Mouse (Mus musculus) hindbrain, embryonic 15.5 days (tissue): ENCODE measurements at regions not wholly inside any gene's neighbourhood (a gene's known extent, or its start where the extent isn't known, plus 50 kb on each side); places are given as distances from the start of the nearest gene placed in this dataset.

Experiments used
- ATAC-seq: fragments of 200-750 bp; cut with Nextera tagmentation; 2 replicates; pipeline ENCODE4 v1.8.0; 2017; ENCODE audit warnings: low read depth, moderate number of reproducible peaks, moderate TSS enrichment; ENCODE audit not compliant: low FRiP score
- H3K27ac ChIP-seq: fragments of 300-500 bp; sonication (generic); replicated peaks from 2 replicates; pipeline ENCODE4 v1.5.1; 2015; ENCODE audit warnings: mild to moderate bottlenecking, inconsistent platforms
- H3K27me3 ChIP-seq: fragments of 300-500 bp; sonication (generic); 2 replicates; pipeline ENCODE4 v1.6.1; 2015; ENCODE audit warnings: control low read depth, inconsistent platforms
- H3K36me3 ChIP-seq: fragments of 300-500 bp; sonication (generic); 2 replicates; pipeline ENCODE4 v1.6.1; 2015; ENCODE audit warnings: control low read depth, inconsistent platforms
- H3K4me1 ChIP-seq: fragments of 300-500 bp; sonication (generic); replicated peaks from 2 replicates; pipeline ENCODE4 v1.6.1; 2015; ENCODE audit warnings: control low read depth, inconsistent platforms
- H3K4me2 ChIP-seq: fragments of 300-500 bp; sonication (generic); 2 replicates; pipeline ENCODE4 v1.6.1; 2015; ENCODE audit warnings: moderate library complexity, mild to moderate bottlenecking, inconsistent platforms
- H3K4me3 ChIP-seq: fragments of 300-500 bp; sonication (generic); 2 replicates; pipeline ENCODE4 v1.5.1; 2015; ENCODE audit warnings: mild to moderate bottlenecking, inconsistent platforms
- H3K9ac ChIP-seq: fragments of 300-500 bp; sonication (generic); 2 replicates; pipeline ENCODE4 v1.6.1; 2015; ENCODE audit warnings: inconsistent platforms
- H3K9me3 ChIP-seq: fragments of 300-500 bp; sonication (generic); 2 replicates; pipeline ENCODE4 v1.6.1; 2016; ENCODE audit warnings: control low read depth, inconsistent platforms
- WGBS: fragments of 180-500 bp; shearing (Covaris S2); methylation state at CpG from one replicate; pipeline ENCODE4 v1.1.7; 2015; 5-methylcytosine and 5-hydroxymethylcytosine counted together

DNA sequence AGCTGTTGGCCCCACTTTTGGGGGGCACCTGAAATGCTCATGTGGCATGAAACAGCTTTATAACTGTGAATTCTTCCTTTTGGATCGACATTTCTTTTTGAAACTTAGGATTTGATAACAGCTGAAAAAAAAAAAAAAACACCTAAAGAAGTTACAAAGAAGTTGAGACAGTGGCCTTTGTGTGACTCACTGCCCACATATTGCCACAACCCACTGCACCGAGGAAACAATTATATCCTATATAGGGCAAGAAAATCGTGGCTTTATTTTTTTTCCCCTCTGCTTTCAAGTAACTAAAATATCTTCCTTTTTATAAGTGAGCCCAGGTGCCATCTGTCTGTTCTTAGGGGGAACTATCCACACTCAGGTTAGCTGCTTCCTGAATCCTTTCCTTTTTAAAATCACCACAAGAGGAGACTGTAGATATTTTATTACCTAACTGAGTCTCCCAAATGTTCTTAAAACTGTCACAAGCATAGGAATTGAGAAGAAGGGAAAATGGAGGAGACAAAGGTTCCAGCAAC lies 104.8 kb upstream of the Adra1d start:
- Histone ChIP-seq H3K27me3 (no peaks in the 10 kb centered on the region), H3K4me2 (no peak overlapping the region), H3K36me3 (no peaks in the 10 kb centered on the region), H3K4me3 (no peak overlapping the region), H3K4me1 (no peaks in the 10 kb centered on the region), H3K27ac (no peak overlapping the region), H3K9me3 (no peaks in the 10 kb centered on the region), H3K9ac (no peak overlapping the region)
- no peak for ATAC-seq
- 78% methylated on average over 3 of the region's 3 CpGs for WGBS

DNA sequence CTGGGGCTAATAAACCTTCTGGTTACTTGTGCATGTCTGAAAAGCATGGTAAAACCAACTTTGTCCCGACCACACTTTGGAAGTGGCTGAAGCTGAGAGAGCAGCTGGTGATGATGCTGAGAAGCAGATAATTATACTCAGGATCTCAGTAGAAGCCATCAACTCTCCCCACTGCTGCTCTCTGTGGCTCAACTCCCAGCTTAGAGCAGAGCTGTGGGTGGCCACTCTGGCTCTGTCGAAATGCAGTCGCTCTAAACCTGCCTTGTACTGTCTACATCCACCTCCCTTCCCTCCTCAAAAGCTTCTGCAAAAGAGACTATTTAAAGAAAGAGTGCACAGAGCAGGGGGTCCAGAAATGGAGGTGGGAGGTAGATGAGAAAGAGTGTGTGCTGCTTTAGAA lies 102.5 kb upstream of the Adra1d start:
- WGBS = 78% methylated on average over 3 of the region's 3 CpGs
- no peaks in the 10 kb centered on the region for H3K9me3 ChIP-seq
- ATAC-seq = no peak
- H3K9ac ChIP-seq = no peak overlapping the region
- no peak overlapping the region for H3K27ac ChIP-seq
- no peak overlapping the region for H3K4me2 ChIP-seq
- no peaks in the 10 kb centered on the region for H3K27me3 ChIP-seq
- H3K36me3 ChIP-seq = no peaks in the 10 kb centered on the region
- no peaks in the 10 kb centered on the region for H3K4me1 ChIP-seq
- no peak overlapping the region for H3K4me3 ChIP-seq

DNA sequence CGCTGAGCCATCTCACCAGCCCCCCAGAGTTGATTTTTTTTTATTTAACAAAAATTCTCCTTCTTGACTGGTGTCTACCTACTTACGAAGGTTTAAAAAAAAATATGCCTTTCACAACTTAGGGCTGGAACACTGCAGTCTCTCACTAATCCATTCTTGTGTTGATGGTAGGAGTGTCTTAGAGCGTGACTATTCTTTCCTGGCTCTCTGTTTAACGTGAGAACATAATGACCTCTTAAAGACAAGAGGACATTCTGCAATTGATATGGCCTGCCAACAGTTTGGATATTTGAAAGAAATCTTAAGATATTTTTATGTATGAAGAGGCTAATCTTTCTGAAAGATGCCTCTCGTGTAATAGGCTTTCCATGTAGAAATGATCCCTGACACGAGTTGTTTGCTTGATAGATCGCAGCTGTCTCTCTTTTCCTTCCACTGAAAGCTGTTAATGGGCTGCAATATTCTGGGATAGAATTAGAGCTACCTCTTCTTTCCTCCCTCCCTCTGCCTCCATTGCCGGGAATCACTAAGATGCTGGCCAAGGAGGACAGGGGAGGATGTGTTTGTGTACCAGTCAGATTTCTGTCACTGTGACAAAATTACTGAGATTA lies 101.2 kb upstream of the Adra1d start:
- whole genome bisulfite sequencing = 86% methylated on average over 8 of the region's 8 CpGs
- H3K36me3 ChIP-seq = no peaks in the 10 kb centered on the region
- no peak overlapping the region for H3K4me3 ChIP-seq
- no peaks in the 10 kb centered on the region for H3K9me3 ChIP-seq
- H3K9ac ChIP-seq = no peak overlapping the region
- no peaks in the 10 kb centered on the region for H3K4me1 ChIP-seq
- no peak overlapping the region for H3K4me2 ChIP-seq
- H3K27ac ChIP-seq = no peak overlapping the region
- no peaks in the 10 kb centered on the region for H3K27me3 ChIP-seq
- ATAC-seq = no peak

DNA sequence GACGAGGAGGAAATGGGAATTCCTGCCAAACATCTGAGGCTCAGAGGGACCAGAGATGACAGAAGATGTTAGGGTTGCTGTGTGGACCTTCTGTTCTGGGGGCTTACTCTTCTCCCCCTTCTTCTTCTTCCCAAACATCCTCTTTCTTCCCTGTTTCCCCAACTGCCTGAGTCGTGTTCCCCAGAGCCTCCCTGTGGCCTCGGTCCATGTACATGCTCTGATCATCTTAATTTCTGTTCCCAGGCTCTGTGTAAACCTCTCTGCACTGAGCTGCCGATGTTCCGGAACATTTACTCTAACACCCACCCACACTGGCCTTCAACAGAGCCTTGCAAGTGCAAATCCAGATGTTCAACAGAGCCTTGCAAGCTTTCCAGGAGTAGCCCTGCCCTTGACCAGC lies 90.1 kb upstream of the Adra1d start:
- ATAC-seq = no peak

DNA sequence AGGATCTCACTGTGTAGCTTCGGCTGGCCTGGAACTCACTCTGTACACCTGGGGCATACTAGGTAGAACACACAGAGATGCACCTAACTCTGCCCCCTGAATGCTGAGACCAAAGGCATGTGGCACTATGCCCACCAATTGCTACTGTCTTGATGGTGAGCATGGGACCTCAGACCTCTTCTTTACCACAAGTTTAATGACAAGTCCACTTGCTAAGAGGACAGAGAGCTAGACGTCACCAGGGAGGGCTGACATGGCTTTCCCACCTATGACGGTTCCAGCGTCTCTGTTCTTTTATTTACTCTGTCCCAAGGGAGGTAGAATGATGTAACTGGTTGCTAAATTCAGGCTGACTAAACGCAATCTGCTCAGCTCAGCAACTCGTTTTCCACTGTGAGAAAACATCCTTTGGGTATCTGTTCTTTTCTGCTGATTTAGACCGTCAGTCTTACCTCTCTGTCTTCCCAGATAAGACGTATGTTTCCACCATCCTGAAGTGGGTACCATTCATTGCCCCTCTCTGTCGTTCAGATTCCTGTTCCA lies 88.6 kb upstream of the Adra1d start:
- no peaks in the 10 kb centered on the region for H3K4me1 ChIP-seq
- no peaks in the 10 kb centered on the region for H3K36me3 ChIP-seq
- H3K27ac ChIP-seq = no peak overlapping the region
- no peak overlapping the region for H3K9ac ChIP-seq
- no peak overlapping the region for H3K4me2 ChIP-seq
- no peaks in the 10 kb centered on the region for H3K27me3 ChIP-seq
- 69% methylated on average over 9 of the region's 9 CpGs for WGBS
- ATAC-seq = no peak
- H3K4me3 ChIP-seq = no peak overlapping the region
- no peaks in the 10 kb centered on the region for H3K9me3 ChIP-seq

More for the DNA sequence above, 90.1 kb upstream of the Adra1d start:
- H3K4me2 ChIP-seq = no peak overlapping the region
- no peaks in the 10 kb centered on the region for H3K4me1 ChIP-seq
- H3K27ac ChIP-seq = no peak overlapping the region
- H3K9ac ChIP-seq = no peak overlapping the region
- no peaks in the 10 kb centered on the region for H3K27me3 ChIP-seq
- 80% methylated on average over 5 of the region's 5 CpGs for WGBS
- H3K9me3 ChIP-seq = no peaks in the 10 kb centered on the region
- H3K36me3 ChIP-seq = no peaks in the 10 kb centered on the region
- H3K4me3 ChIP-seq = no peak overlapping the region

DNA sequence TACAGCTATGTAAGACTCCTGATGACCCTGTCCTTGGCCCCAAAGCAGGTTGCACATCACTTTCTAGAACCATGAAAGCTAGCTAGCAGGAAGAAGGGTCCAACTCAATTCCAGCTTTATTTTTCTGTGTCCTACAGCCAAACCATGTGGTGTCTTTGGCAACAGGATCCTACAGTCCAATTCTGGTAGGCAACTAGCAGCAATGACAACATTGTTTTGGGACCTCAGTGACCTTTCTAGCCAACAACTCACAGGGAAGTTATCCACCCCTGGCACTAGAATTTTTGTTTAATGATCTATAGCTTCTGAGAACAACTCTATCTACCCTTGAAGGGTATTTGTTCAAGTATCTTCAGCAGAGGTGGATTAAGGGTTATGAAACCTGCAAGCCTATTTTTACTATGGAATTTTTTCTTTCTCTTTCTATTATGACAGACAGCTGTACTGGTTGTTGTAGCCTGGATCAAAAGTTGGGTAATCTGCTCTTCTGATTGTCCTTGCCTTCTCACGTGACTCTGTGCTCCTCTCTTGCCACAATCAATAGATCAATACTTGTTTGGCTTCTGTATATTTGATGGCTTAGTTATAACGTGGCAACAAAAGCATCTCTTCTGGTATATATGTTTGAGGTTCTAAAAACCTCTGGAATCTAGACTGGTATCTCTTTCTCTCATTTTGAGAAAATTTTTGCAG lies 82.2 kb upstream of the Adra1d start:
- no peak overlapping the region for H3K4me3 ChIP-seq
- ATAC-seq = no peak
- no peak overlapping the region for H3K9ac ChIP-seq
- H3K36me3 ChIP-seq = no peaks in the 10 kb centered on the region
- 0 out of 2 replicates have a peak, but pooled peaks cover 3% of the 10 kb centered on the region for H3K4me1 ChIP-seq
- 81% methylated on average over 2 of the region's 2 CpGs for WGBS
- H3K27me3 ChIP-seq = no peaks in the 10 kb centered on the region
- no peaks in the 10 kb centered on the region for H3K9me3 ChIP-seq
- H3K4me2 ChIP-seq = no peak overlapping the region
- H3K27ac ChIP-seq = no peak overlapping the region

DNA sequence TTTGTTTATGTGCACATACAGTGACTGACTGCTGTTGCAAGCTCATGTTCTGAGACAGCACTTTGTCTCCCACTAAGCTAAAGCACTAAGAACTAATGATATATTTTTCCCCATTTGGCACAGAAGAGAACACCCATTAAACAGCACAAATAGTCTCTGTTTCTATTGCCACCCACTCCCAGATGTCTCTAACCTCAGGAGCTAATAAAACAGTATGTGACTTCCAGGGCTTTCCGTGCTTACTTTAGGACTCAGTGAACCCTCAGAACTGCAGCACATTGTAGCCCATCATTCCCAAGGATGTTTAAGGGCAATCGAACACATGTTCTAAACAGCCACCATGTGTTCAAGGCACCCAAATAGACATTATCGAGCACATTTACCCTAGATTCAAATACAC lies 80.4 kb upstream of the Adra1d start:
- 87% methylated on average over 3 of the region's 3 CpGs for WGBS
- Histone ChIP-seq H3K27ac (no peak overlapping the region), H3K27me3 (no peaks in the 10 kb centered on the region), H3K4me2 (no peak overlapping the region), H3K4me1 (0 out of 2 replicates have a peak, but pooled peaks cover 4% of the 10 kb centered on the region), H3K36me3 (no peaks in the 10 kb centered on the region), H3K9ac (no peak overlapping the region), H3K4me3 (no peak overlapping the region), H3K9me3 (no peaks in the 10 kb centered on the region)
- ATAC-seq = no peak

DNA sequence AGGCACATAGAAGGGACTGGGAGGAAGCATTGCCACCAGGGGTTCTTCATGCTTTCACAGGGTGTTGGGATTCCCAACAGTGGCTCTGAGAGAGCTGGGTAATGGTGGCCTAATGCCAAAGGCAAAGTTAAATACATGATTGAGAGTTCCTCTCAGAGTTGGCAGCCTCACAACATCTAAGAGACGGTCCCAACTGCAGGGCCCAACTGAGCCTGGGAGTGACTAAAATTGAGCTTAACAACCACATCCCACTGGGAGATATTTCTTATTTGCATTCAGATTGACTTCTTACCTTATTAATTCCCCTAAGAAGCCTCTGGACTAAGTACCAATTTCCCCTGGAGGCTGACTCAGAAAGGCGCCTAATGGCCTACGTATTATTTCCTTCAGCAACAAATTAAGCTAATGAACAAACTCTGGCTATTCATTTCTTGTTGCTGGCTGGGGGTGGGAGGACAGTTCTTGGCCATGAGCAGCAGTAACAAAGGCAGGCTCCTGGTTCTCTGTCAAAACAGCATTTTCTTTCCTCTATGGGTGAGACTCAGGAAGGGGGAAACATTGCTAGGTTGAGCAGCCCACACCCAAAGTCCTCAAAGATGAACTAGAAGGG lies 77.0 kb upstream of the Adra1d start:
- Histone ChIP-seq H3K36me3 (no peaks in the 10 kb centered on the region), H3K4me2 (no peak overlapping the region), H3K27me3 (no peaks in the 10 kb centered on the region), H3K9me3 (no peaks in the 10 kb centered on the region), H3K9ac (no peak overlapping the region), H3K4me1 (0 out of 2 replicates have a peak, but pooled peaks cover 4% of the 10 kb centered on the region), H3K4me3 (no peak overlapping the region), H3K27ac (0 out of 2 replicates have a peak overlapping the region, but pooled peaks have one; percentile 17)
- WGBS = 43% methylated on average over 3 of the region's 3 CpGs
- ATAC-seq = peak; percentile 74; the same call in 1 of the 2 replicates

DNA sequence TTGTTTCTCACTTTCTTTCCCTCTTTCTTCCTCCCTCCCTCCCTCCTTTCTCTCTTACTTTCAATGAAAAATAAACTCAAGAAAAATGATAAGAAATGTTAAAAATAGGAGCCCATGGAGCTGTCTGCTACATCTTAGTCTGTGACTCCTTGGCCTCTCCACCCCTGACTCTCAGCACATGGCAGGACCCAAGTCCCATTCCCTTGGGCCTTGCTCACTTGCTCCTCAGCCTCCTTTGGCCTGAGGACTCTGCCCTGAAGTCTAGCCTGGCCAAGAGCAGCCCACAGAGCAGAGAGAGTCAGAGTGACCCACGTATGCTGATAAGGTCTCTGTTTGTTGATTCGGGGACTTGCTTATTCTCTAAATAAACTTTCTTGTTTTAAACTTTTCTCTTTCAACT lies 73.7 kb upstream of the Adra1d start:
- Histone ChIP-seq H3K9me3 (no peaks in the 10 kb centered on the region), H3K9ac (no peak overlapping the region), H3K27me3 (no peaks in the 10 kb centered on the region), H3K4me1 (0 out of 2 replicates have a peak, but pooled peaks cover 4% of the 10 kb centered on the region), H3K4me3 (no peak overlapping the region), H3K27ac (no peak overlapping the region), H3K36me3 (no peaks in the 10 kb centered on the region), H3K4me2 (no peak overlapping the region)
- 93% methylated on average over 2 of the region's 2 CpGs for WGBS
- no peak for ATAC-seq

DNA sequence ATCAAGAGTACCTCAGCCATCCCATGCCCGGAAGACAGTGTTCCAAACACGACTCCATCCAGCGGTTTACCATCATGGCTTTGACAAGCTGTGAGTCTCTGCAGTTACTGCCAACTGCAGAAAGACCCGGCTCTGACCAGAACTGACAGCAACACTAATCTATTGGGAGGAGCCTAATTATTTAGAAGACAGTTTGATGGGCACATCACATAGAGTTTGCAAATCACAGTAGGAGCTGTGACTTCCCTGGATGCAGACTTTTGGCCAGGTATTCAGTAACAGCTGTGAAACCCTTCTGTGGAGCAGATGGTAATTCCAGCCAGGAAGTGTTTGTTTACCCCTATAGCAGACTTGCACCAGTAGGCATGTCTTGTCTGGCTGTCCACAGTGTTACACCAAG lies 55.8 kb upstream of the Adra1d start:
- ATAC-seq = peak; percentile 23; the same call in 1 of the 2 replicates
- H3K36me3 ChIP-seq = no peaks in the 10 kb centered on the region
- H3K27me3 ChIP-seq = no peaks in the 10 kb centered on the region
- no peak overlapping the region for H3K4me2 ChIP-seq
- WGBS = 73% methylated on average over 4 of the region's 4 CpGs
- H3K9me3 ChIP-seq = no peaks in the 10 kb centered on the region
- H3K9ac ChIP-seq = no peak overlapping the region
- H3K4me3 ChIP-seq = no peak overlapping the region
- H3K27ac ChIP-seq = no peak overlapping the region
- H3K4me1 ChIP-seq = no peaks in the 10 kb centered on the region

DNA sequence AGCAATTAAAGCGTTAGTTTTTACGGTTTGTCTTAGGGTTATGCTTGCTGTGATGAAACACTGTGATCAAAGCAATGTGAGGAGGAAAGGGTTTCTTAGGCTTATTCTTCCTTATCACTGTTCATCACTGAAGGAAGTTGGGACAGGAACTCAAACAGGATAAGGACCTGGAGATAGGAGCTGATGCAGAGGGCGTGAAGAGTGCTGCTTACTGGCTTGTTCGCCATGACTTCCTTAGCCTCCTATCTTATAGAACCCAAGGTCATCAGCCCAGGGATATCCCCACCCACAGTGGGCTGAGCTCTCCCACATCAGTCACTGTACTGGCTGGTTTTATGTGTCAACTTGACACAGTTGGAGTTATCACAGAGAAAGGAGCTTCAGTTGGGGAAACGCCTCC lies 50.4 kb upstream of the Adra1d start:
- Histone ChIP-seq H3K4me2 (no peak overlapping the region), H3K27me3 (no peaks in the 10 kb centered on the region), H3K36me3 (no peaks in the 10 kb centered on the region), H3K27ac (no peak overlapping the region), H3K9ac (no peak overlapping the region), H3K4me3 (no peak overlapping the region), H3K9me3 (no peaks in the 10 kb centered on the region), H3K4me1 (no peaks in the 10 kb centered on the region)
- 75% methylated on average over 5 of the region's 5 CpGs for WGBS
- ATAC-seq = no peak
